8 mouse cellular contexts compared by ENCODE assay signal in genomic region chr12:61523631-61524182, GRCm38 (mm10). TPM values are rescaled to one million over a fixed set of nuclear protein-coding genes. Genes with fewer than 3 reads are reported as not detected.
DNase-seq lines count a peak whose midpoint lies in the region; ATAC-seq and TF ChIP-seq lines count a peak whose summit lies in the region.

No protein-coding gene starts in this region.

- H3K4me1 ChIP-seq in kidney, postnatal 0 days (replicated peaks; ENCODE audit: insufficient read depth, low read length): 0 out of 2 replicates have a peak, but pooled peaks cover 3% of the 10 kb centered on the region
- H3K4me1 ChIP-seq in embryonic facial prominence, embryonic 11.5 days (ENCODE audit: control insufficient read depth, insufficient read depth, low read length): peaks cover 5% of the 10 kb centered on the region
- H3K4me1 ChIP-seq in midbrain, embryonic 13.5 days (replicated peaks): peaks cover 36% of the 10 kb centered on the region

- peak overlapping the region; percentile 92 for H3K4me2 ChIP-seq in kidney, postnatal 0 days (ENCODE audit: low read length)
- H3K4me2 ChIP-seq in embryonic facial prominence, embryonic 11.5 days (ENCODE audit: low read depth, low read length): peak overlapping the region; percentile 78
- peak overlapping the region; percentile 86 for H3K4me2 ChIP-seq in midbrain, embryonic 13.5 days (replicated peaks)

- H3K27ac ChIP-seq in kidney, postnatal 0 days: no peak overlapping the region
- no peak overlapping the region for H3K27ac ChIP-seq in embryonic facial prominence, embryonic 11.5 days (replicated peaks; ENCODE audit: low read depth, low read length)
- H3K27ac ChIP-seq in midbrain, embryonic 13.5 days: peak overlapping the region; percentile 90

- WGBS in kidney, postnatal 0 days: 1% methylated on average over 16 of the region's 16 CpGs
- 2% methylated on average over 16 of the region's 16 CpGs for WGBS in embryonic facial prominence, embryonic 11.5 days
- WGBS in midbrain, embryonic 13.5 days: under 1% methylated on average over 16 of the region's 16 CpGs

- no peaks in the 10 kb centered on the region for H3K9me3 ChIP-seq in kidney, postnatal 0 days (replicated peaks; ENCODE audit: low read length)
- no peaks in the 10 kb centered on the region for H3K9me3 ChIP-seq in embryonic facial prominence, embryonic 11.5 days (replicated peaks; ENCODE audit: control insufficient read depth, low read length)
- no peaks in the 10 kb centered on the region for H3K9me3 ChIP-seq in midbrain, embryonic 13.5 days

- TF ChIP-seq CTCF in kidney, postnatal 0 days (IDR thresholded peaks at IDR 0.05; ENCODE audit: low read depth): no peak

- no peak overlapping the region for H3K9ac ChIP-seq in kidney, postnatal 0 days (ENCODE audit: low read depth, low read length)
- H3K9ac ChIP-seq in embryonic facial prominence, embryonic 11.5 days (replicated peaks; ENCODE audit: low read length): peak overlapping the region; percentile 61
- H3K9ac ChIP-seq in midbrain, embryonic 13.5 days (replicated peaks): peak overlapping the region; percentile 79

- peaks cover 40% of the 10 kb centered on the region for H3K27me3 ChIP-seq in kidney, postnatal 0 days (ENCODE audit: insufficient read depth, low read length)
- H3K27me3 ChIP-seq in embryonic facial prominence, embryonic 11.5 days (ENCODE audit: control insufficient read depth, insufficient read depth, low read length): peaks cover 25% of the 10 kb centered on the region
- H3K27me3 ChIP-seq in midbrain, embryonic 13.5 days: peaks cover 23% of the 10 kb centered on the region

- no peaks in the 10 kb centered on the region for H3K36me3 ChIP-seq in kidney, postnatal 0 days (ENCODE audit: insufficient read depth, low read length)
- no peaks in the 10 kb centered on the region for H3K36me3 ChIP-seq in embryonic facial prominence, embryonic 11.5 days (replicated peaks; ENCODE audit: control insufficient read depth, insufficient read depth, low read depth, low read length)
- no peaks in the 10 kb centered on the region for H3K36me3 ChIP-seq in midbrain, embryonic 13.5 days

- H3K4me3 ChIP-seq in kidney, postnatal 0 days (replicated peaks; ENCODE audit: low read depth, low read length): peak overlapping the region; percentile 49
- peak overlapping the region; percentile 53 for H3K4me3 ChIP-seq in embryonic facial prominence, embryonic 11.5 days (ENCODE audit: low read depth, low read length)
- peak overlapping the region; percentile 70 for H3K4me3 ChIP-seq in midbrain, embryonic 13.5 days (replicated peaks)

- ATAC-seq in kidney, postnatal 0 days (replicated peaks; ENCODE audit: low FRiP score, low read depth): no peak
- ATAC-seq in embryonic facial prominence, embryonic 11.5 days (replicated peaks; ENCODE audit: insufficient number of reproducible peaks, low FRiP score, low TSS enrichment, low read depth): no peak
- no peak for ATAC-seq in midbrain, embryonic 13.5 days

- no peak for DNase-seq in kidney, postnatal 0 days (ENCODE audit: low spot score)
- no peak for DNase-seq in kidney, postnatal 10 days
- DNase-seq in embryonic facial prominence, embryonic 11.5 days (ENCODE audit: low spot score): peak; percentile 7
- peak; percentile 24 to 60 for DNase-seq in layer of hippocampus, adult 18-20 months (ENCODE audit: low spot score in 2 of 2)
- no peak for DNase-seq in adrenal gland, adult 18-20 months (ENCODE audit: low spot score in 2 of 2)
- DNase-seq in adrenal gland, adult (ENCODE audit: inconsistent age in 2 of 2, low spot score in 1 of 2): no peak
- DNase-seq in kidney, adult 11 months: no peak

RNA-seq across cellular contexts. Expression of gene Lrfn5, which starts 0.8 kb away (rescaled TPM):
- polyA plus RNA-seq in kidney, postnatal 0 days (2015; fragmentation: Nextera tagmentation; extraction: Ambion mirVana): 0.33 and 0.37 TPM in 2 replicates
- 1.9 and 2.5 TPM in 2 replicates for polyA plus RNA-seq in embryonic facial prominence, embryonic 11.5 days (2014; fragmentation: Nextera tagmentation; extraction: Ambion mirVana)
- total RNA-seq in layer of hippocampus, adult 18-20 months (2021): 10 to 100 TPM; 85.4 to 92.3 TPM
- 29.0 and 29.8 TPM in 2 replicates for polyA plus RNA-seq in midbrain, embryonic 13.5 days (2015; fragmentation: Nextera tagmentation; extraction: Ambion mirVana)
- total RNA-seq in adrenal gland, adult 18-20 months (2021): under 1 TPM in 1 of 2 experiments, not detected in 1; 0.10 TPM

Comparison
In these comparisons a context has a peak if more than half of its experiments do, and no peak if none do; other contexts are left out.
1. DNase-seq: peak in embryonic facial prominence, embryonic 11.5 days (single experiment) and layer of hippocampus, adult 18-20 months (2 of 2); none in kidney, postnatal 0 days (single experiment), kidney, postnatal 10 days (single experiment), adrenal gland, adult 18-20 months (0 of 2), adrenal gland, adult (0 of 2) and kidney, adult 11 months (single experiment).
2. Peak in every context shown above with its lines, with median percentiles within 50 percentile points of each other: H3K4me2 ChIP-seq and H3K4me3 ChIP-seq.